Mouse (Mus musculus): ENCODE measurements at regions not wholly inside any gene's neighbourhood (a gene's known extent, or its start where the extent isn't known, plus 50 kb on each side); places are given as distances from the start of the nearest gene placed in this dataset.

GRCm38 (mm10) chr3:148680086-148680485, 310.3 kb downstream of the Adgrl2 start:
- H3K4me3 ChIP-seq (replicated peaks; ENCODE audit: low read depth, low read length) = no peak overlapping the region
- DNase-seq = no peak
- H3K27ac ChIP-seq (replicated peaks; ENCODE audit: low read depth, low read length) = no peak overlapping the region
- no peaks in the 10 kb centered on the region for H3K4me1 ChIP-seq (ENCODE audit: control insufficient read depth, insufficient read depth, low read length)
- H3K27me3 ChIP-seq (ENCODE audit: control insufficient read depth, insufficient read depth, low read length) = no peaks in the 10 kb centered on the region
- 96% methylated on average over 4 of the region's 4 CpGs for WGBS
- H3K36me3 ChIP-seq (ENCODE audit: control insufficient read depth, insufficient read depth, low read length) = no peaks in the 10 kb centered on the region
- no peaks in the 10 kb centered on the region for H3K9me3 ChIP-seq (ENCODE audit: control insufficient read depth, low read length)
- H3K4me2 ChIP-seq (ENCODE audit: low read length) = no peak overlapping the region
- ATAC-seq (ENCODE audit: low FRiP score, low TSS enrichment) = no peak
- H3K9ac ChIP-seq (replicated peaks; ENCODE audit: low read length) = no peak overlapping the region

GRCm38 (mm10) chr3:148679121-148679520, 311.2 kb downstream of the Adgrl2 start:
- ATAC-seq (ENCODE audit: low FRiP score, low TSS enrichment) (no peak), DNase-seq (no peak)
- WGBS = 46% methylated on average over 2 of the region's 2 CpGs
- Histone ChIP-seq H3K9ac (replicated peaks; ENCODE audit: low read length) (no peak overlapping the region), H3K4me2 (ENCODE audit: low read length) (no peak overlapping the region), H3K27me3 (ENCODE audit: control insufficient read depth, insufficient read depth, low read length) (no peaks in the 10 kb centered on the region), H3K4me1 (ENCODE audit: control insufficient read depth, insufficient read depth, low read length) (no peaks in the 10 kb centered on the region), H3K9me3 (ENCODE audit: control insufficient read depth, low read length) (no peaks in the 10 kb centered on the region), H3K4me3 (replicated peaks; ENCODE audit: low read depth, low read length) (no peak overlapping the region), H3K36me3 (ENCODE audit: control insufficient read depth, insufficient read depth, low read length) (no peaks in the 10 kb centered on the region), H3K27ac (replicated peaks; ENCODE audit: low read depth, low read length) (no peak overlapping the region)

GRCm38 (mm10) chr3:148676025-148676424, 314.3 kb downstream of the Adgrl2 start:
- Histone ChIP-seq H3K27me3 (ENCODE audit: control insufficient read depth, insufficient read depth, low read length) (no peaks in the 10 kb centered on the region), H3K27ac (replicated peaks; ENCODE audit: low read depth, low read length) (no peak overlapping the region), H3K9me3 (ENCODE audit: control insufficient read depth, low read length) (no peaks in the 10 kb centered on the region), H3K4me1 (ENCODE audit: control insufficient read depth, insufficient read depth, low read length) (no peaks in the 10 kb centered on the region), H3K4me3 (replicated peaks; ENCODE audit: low read depth, low read length) (no peak overlapping the region), H3K9ac (replicated peaks; ENCODE audit: low read length) (no peak overlapping the region), H3K36me3 (ENCODE audit: control insufficient read depth, insufficient read depth, low read length) (no peaks in the 10 kb centered on the region), H3K4me2 (ENCODE audit: low read length) (no peak overlapping the region)
- WGBS = 66% methylated on average over 2 of the region's 2 CpGs
- no peak for ATAC-seq (ENCODE audit: low FRiP score, low TSS enrichment)
- peak; percentile 28 for DNase-seq

- Histone ChIP-seq H3K9me3 (ENCODE audit: control insufficient read depth, low read length) (peaks cover 4% of the 10 kb centered on the region), H3K27ac (replicated peaks; ENCODE audit: low read depth, low read length) (no peak overlapping the region), H3K36me3 (ENCODE audit: control insufficient read depth, insufficient read depth, low read length) (no peaks in the 10 kb centered on the region), H3K4me1 (ENCODE audit: control insufficient read depth, insufficient read depth, low read length) (peaks cover 5% of the 10 kb centered on the region; the same call in 1 of the 2 replicates), H3K4me2 (ENCODE audit: low read length) (no peak overlapping the region), H3K9ac (replicated peaks; ENCODE audit: low read length) (no peak overlapping the region), H3K4me3 (replicated peaks; ENCODE audit: low read depth, low read length) (no peak overlapping the region), H3K27me3 (ENCODE audit: control insufficient read depth, insufficient read depth, low read length) (no peaks in the 10 kb centered on the region)
- ATAC-seq (ENCODE audit: low FRiP score, low TSS enrichment) (no peak), DNase-seq (peak; percentile 29)
- WGBS = 4% methylated on average over 6 of the region's 6 CpGs
Observed at GRCm38 (mm10) chr3:148662888-148663477, 327.4 kb downstream of the Adgrl2 start.

- H3K4me1 ChIP-seq (ENCODE audit: control insufficient read depth, insufficient read depth, low read length) = peaks cover 5% of the 10 kb centered on the region; the same call in 1 of the 2 replicates
- H3K4me3 ChIP-seq (replicated peaks; ENCODE audit: low read depth, low read length) = no peak overlapping the region
- no peaks in the 10 kb centered on the region; the same call in 1 of the 2 replicates for H3K9me3 ChIP-seq (ENCODE audit: control insufficient read depth, low read length)
- 93% methylated on average over 5 of the region's 5 CpGs for WGBS
- DNase-seq (no peak), ATAC-seq (ENCODE audit: low FRiP score, low TSS enrichment) (no peak)
- H3K27ac ChIP-seq (replicated peaks; ENCODE audit: low read depth, low read length) = no peak overlapping the region
- H3K9ac ChIP-seq (replicated peaks; ENCODE audit: low read length) = no peak overlapping the region
- H3K4me2 ChIP-seq (ENCODE audit: low read length) = no peak overlapping the region
- no peaks in the 10 kb centered on the region for H3K27me3 ChIP-seq (ENCODE audit: control insufficient read depth, insufficient read depth, low read length)
- no peaks in the 10 kb centered on the region for H3K36me3 ChIP-seq (ENCODE audit: control insufficient read depth, insufficient read depth, low read length)
Observed at GRCm38 (mm10) chr3:148659024-148659423, 331.3 kb downstream of the Adgrl2 start.

GRCm38 (mm10) chr3:148658368-148658767, 332.0 kb downstream of the Adgrl2 start:
- Histone ChIP-seq H3K9me3 (ENCODE audit: control insufficient read depth, low read length) (no peaks in the 10 kb centered on the region; the same call in 1 of the 2 replicates), H3K9ac (replicated peaks; ENCODE audit: low read length) (no peak overlapping the region), H3K27me3 (ENCODE audit: control insufficient read depth, insufficient read depth, low read length) (no peaks in the 10 kb centered on the region), H3K27ac (replicated peaks; ENCODE audit: low read depth, low read length) (no peak overlapping the region), H3K4me3 (replicated peaks; ENCODE audit: low read depth, low read length) (no peak overlapping the region), H3K36me3 (ENCODE audit: control insufficient read depth, insufficient read depth, low read length) (no peaks in the 10 kb centered on the region), H3K4me1 (ENCODE audit: control insufficient read depth, insufficient read depth, low read length) (peaks cover 5% of the 10 kb centered on the region; the same call in 1 of the 2 replicates), H3K4me2 (ENCODE audit: low read length) (no peak overlapping the region)
- ATAC-seq (ENCODE audit: low FRiP score, low TSS enrichment) (no peak), DNase-seq (no peak)
- WGBS = 90% methylated on average over 8 of the region's 8 CpGs

GRCm38 (mm10) chr3:148656187-148656586, 334.2 kb downstream of the Adgrl2 start:
- DNase-seq = no peak
- WGBS = 88% methylated on average over 7 of the region's 7 CpGs

GRCm38 (mm10) chr3:148650241-148650640, 340.1 kb downstream of the Adgrl2 start:
- ATAC-seq (ENCODE audit: low FRiP score, low TSS enrichment) = peak; percentile 46; the same call in 1 of the 2 replicates
- Histone ChIP-seq H3K9me3 (ENCODE audit: control insufficient read depth, low read length) (no peaks in the 10 kb centered on the region), H3K4me1 (ENCODE audit: control insufficient read depth, insufficient read depth, low read length) (no peaks in the 10 kb centered on the region), H3K4me2 (ENCODE audit: low read length) (no peak overlapping the region), H3K36me3 (ENCODE audit: control insufficient read depth, insufficient read depth, low read length) (no peaks in the 10 kb centered on the region), H3K9ac (replicated peaks; ENCODE audit: low read length) (no peak overlapping the region), H3K27me3 (ENCODE audit: control insufficient read depth, insufficient read depth, low read length) (no peaks in the 10 kb centered on the region), H3K27ac (replicated peaks; ENCODE audit: low read depth, low read length) (no peak overlapping the region), H3K4me3 (replicated peaks; ENCODE audit: low read depth, low read length) (no peak overlapping the region)
- WGBS = 23% methylated on average over 8 of the region's 8 CpGs
- no peak for DNase-seq

More at GRCm38 (mm10) chr3:148656187-148656586, 334.2 kb downstream of the Adgrl2 start:
- Histone ChIP-seq H3K4me1 (ENCODE audit: control insufficient read depth, insufficient read depth, low read length) (no peaks in the 10 kb centered on the region), H3K27ac (replicated peaks; ENCODE audit: low read depth, low read length) (no peak overlapping the region), H3K27me3 (ENCODE audit: control insufficient read depth, insufficient read depth, low read length) (no peaks in the 10 kb centered on the region), H3K4me3 (replicated peaks; ENCODE audit: low read depth, low read length) (no peak overlapping the region), H3K9ac (replicated peaks; ENCODE audit: low read length) (no peak overlapping the region), H3K36me3 (ENCODE audit: control insufficient read depth, insufficient read depth, low read length) (no peaks in the 10 kb centered on the region), H3K4me2 (ENCODE audit: low read length) (no peak overlapping the region), H3K9me3 (ENCODE audit: control insufficient read depth, low read length) (no peaks in the 10 kb centered on the region; the same call in 1 of the 2 replicates)
- no peak for ATAC-seq (ENCODE audit: low FRiP score, low TSS enrichment)

GRCm38 (mm10) chr3:148644924-148645323, 345.4 kb downstream of the Adgrl2 start:
- H3K27ac ChIP-seq (replicated peaks; ENCODE audit: low read depth, low read length) = no peak overlapping the region
- H3K4me1 ChIP-seq (ENCODE audit: control insufficient read depth, insufficient read depth, low read length) = no peaks in the 10 kb centered on the region
- ATAC-seq (ENCODE audit: low FRiP score, low TSS enrichment) (no peak), DNase-seq (no peak)
- H3K4me3 ChIP-seq (replicated peaks; ENCODE audit: low read depth, low read length) = no peak overlapping the region
- H3K4me2 ChIP-seq (ENCODE audit: low read length) = no peak overlapping the region
- H3K27me3 ChIP-seq (ENCODE audit: control insufficient read depth, insufficient read depth, low read length) = no peaks in the 10 kb centered on the region
- no peak overlapping the region for H3K9ac ChIP-seq (replicated peaks; ENCODE audit: low read length)
- no peaks in the 10 kb centered on the region for H3K36me3 ChIP-seq (ENCODE audit: control insufficient read depth, insufficient read depth, low read length)
- no peaks in the 10 kb centered on the region for H3K9me3 ChIP-seq (ENCODE audit: control insufficient read depth, low read length)
- 94% methylated on average over 5 of the region's 5 CpGs for WGBS
